Mouse (Mus musculus) lung, embryonic 14.5 days (tissue): ENCODE measurements around the gene Ctdnep1. TPM values are rescaled to one million over a fixed set of nuclear protein-coding genes. Genes with fewer than 3 reads are reported as not detected.

Source experiments
- ATAC-seq: fragments of 200-750 bp; cut with Nextera tagmentation; 2 replicates; pipeline ENCODE4 v1.8.0; 2017; ENCODE audit warnings: mild to moderate bottlenecking, moderate TSS enrichment, moderate library complexity; ENCODE audit not compliant: insufficient read depth
- DNase-seq: peaks from one replicate; pipeline ENCODE4 v3.0.0-alpha.2; 2015
- H3K27ac ChIP-seq: fragments of 300-500 bp; sonication (generic); 2 replicates; pipeline ENCODE4 v1.5.1; 2014; ENCODE audit warnings: low read depth, mild to moderate bottlenecking, moderate library complexity
- H3K27me3 ChIP-seq: fragments of 300-500 bp; sonication (generic); 2 replicates; pipeline ENCODE4 v1.6.1; 2014; ENCODE audit warnings: low read length, control low read depth; ENCODE audit not compliant: insufficient read depth
- H3K36me3 ChIP-seq: fragments of 300-500 bp; sonication (generic); 2 replicates; pipeline ENCODE4 v1.6.1; 2014; ENCODE audit warnings: control low read depth; ENCODE audit not compliant: insufficient read depth
- H3K4me1 ChIP-seq: fragments of 300-500 bp; sonication (generic); 2 replicates; pipeline ENCODE4 v1.6.1; 2014; ENCODE audit warnings: antibody characterized with exemption, control low read depth; ENCODE audit not compliant: insufficient read depth
- H3K4me2 ChIP-seq: fragments of 300-500 bp; sonication (generic); 2 replicates; pipeline ENCODE4 v1.6.1; 2014; ENCODE audit warnings: mild to moderate bottlenecking
- H3K4me3 ChIP-seq: fragments of 300-500 bp; sonication (generic); 2 replicates; pipeline ENCODE4 v1.5.1; 2014; ENCODE audit warnings: low read depth, low read length
- H3K9ac ChIP-seq: fragments of 300-500 bp; sonication (generic); 2 replicates; pipeline ENCODE4 v1.6.1; 2014
- H3K9me3 ChIP-seq: fragments of 300-500 bp; sonication (generic); 2 replicates; pipeline ENCODE4 v1.6.1; 2016; ENCODE audit warnings: low read depth, low read length, control low read depth
- CTCF ChIP-seq: IDR thresholded peaks from 2 replicates; pipeline ENCODE4 v1.5.1; 2016; ENCODE audit warnings: antibody characterized with exemption, low read depth
- WGBS: fragments of 180-500 bp; shearing (Covaris S2); extraction: QIAGEN DNeasy Blood & Tissue Kit; methylation state at CpG from one replicate; pipeline ENCODE4 v1.1.7; 2014; 5-methylcytosine and 5-hydroxymethylcytosine counted together
- polyA plus RNA-seq: library from polyadenylated mRNA; unstranded; fragments of >200 nt; fragmentation: Nextera tagmentation; extraction: Ambion mirVana; gene quantifications from 2 replicates; pipeline ENCODE4 v1.2.1, GENCODE M21; 2014

Ctdnep1 gene
- polyA plus RNA-seq = 25.4 and 28.3 TPM in 2 replicates

DNA sequence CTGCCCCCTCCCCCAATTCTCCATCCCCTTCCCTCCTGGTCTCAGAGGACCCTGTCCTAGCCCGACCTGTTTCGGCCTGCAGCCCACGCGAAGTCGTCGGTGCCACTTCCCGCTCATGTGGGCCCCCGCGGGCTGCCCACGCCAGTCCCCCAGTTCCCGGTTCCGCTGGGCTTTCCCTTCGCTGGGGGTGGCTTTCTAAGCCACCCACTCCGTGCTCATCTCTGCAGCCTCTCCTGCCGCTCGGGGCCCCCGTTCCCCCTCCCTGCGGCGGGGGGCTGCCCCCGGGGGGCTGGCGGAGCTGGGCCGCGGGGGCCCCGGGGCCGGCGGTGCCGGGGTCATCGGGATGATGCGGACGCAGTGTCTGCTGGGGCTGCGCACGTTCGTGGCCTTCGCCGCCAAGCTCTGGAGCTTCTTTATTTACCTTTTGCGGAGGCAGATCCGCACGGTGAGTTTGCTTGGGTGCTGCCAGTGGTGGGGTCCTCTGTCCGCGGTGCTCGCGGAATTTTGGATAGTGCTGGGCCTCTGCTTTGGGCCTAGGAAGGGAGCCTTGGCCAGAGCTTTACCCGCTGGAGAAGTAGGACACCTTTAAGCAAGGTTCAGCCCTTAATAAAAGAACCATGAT, at the start of gene Ctdnep1:
Gene Ctdnep1, plus strand, starts transcription at position 16 of the 622 bp plus-strand sequence.
- Histone ChIP-seq H3K9me3 (no peaks in the 10 kb centered on the region), H3K4me1 (peaks cover 11% of the 10 kb centered on the region; the same call in 1 of the 2 replicates), H3K9ac (peak within 1 kb of the TSS; percentile 98), H3K4me2 (peak within 1 kb of the TSS; percentile 67), H3K27me3 (no peaks in the 10 kb centered on the region), H3K36me3 (peaks cover 45% of the 10 kb centered on the region), H3K27ac (peak within 1 kb of the TSS; percentile 98), H3K4me3 (peak within 1 kb of the TSS; percentile 100)
- WGBS = under 1% methylated on average over 43 of the region's 43 CpGs
- no peak for TF ChIP-seq CTCF
- peak; percentile 42 for DNase-seq
- ATAC-seq = peak; percentile 36; the same call in 1 of the 2 replicates

DNA sequence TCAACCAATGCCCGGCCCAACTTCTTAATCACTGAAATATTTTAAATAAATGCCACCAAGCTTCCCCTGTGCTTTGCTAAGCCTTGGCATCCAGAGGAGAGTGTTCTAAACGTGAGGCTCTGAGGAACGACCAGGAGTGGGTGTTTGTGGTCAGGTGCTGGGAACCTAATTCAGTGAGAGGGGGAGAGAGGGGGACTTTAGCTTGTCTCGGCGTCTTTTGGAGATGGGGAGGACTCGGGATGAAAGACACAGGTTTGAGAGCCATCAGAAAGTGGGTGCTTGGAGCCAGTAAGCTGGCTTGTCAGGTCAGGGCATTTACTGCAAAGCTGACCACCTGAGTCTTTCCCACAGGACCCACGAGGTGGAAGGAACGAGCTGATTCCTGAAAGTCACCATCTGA, 49.2 kb upstream of the Ctdnep1 start:
- Histone ChIP-seq H3K9ac (no peak overlapping the region), H3K27ac (no peak overlapping the region), H3K27me3 (peaks cover 20% of the 10 kb centered on the region), H3K4me3 (no peak overlapping the region), H3K36me3 (no peaks in the 10 kb centered on the region), H3K9me3 (no peaks in the 10 kb centered on the region), H3K4me1 (peaks cover 6% of the 10 kb centered on the region; the same call in 1 of the 2 replicates), H3K4me2 (no peak overlapping the region)
- DNase-seq (no peak), ATAC-seq (no peak)
- no peak for TF ChIP-seq CTCF
- 64% methylated on average over 8 of the region's 8 CpGs for WGBS

DNA sequence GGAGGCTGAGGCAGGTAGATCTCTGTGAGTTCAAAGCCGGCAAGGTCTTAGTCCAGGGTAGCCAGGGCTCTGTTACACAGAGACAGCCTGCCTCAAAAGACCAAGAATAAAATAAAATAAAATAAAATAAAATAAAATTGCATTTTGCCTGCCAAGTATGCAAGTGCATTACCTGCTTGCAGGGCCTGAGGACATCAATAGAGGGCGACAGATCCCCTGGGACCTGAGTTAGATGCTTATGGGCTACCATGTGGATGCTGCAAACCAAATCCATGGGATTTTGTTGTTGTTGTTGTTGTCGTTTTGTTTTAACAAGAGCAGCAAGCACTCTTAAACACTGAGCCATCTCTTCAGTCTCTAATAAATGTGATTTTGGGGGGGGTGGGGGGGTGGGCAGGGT, 48.7 kb upstream of the Ctdnep1 start:
- WGBS = 39% methylated on average over 3 of the region's 3 CpGs
- DNase-seq (no peak), ATAC-seq (no peak)
- peak; percentile 40 for TF ChIP-seq CTCF
- Histone ChIP-seq H3K9me3 (no peaks in the 10 kb centered on the region), H3K9ac (no peak overlapping the region), H3K4me1 (peaks cover 6% of the 10 kb centered on the region; the same call in 1 of the 2 replicates), H3K4me2 (no peak overlapping the region), H3K4me3 (no peak overlapping the region), H3K27ac (no peak overlapping the region), H3K36me3 (no peaks in the 10 kb centered on the region), H3K27me3 (peaks cover 20% of the 10 kb centered on the region)

DNA sequence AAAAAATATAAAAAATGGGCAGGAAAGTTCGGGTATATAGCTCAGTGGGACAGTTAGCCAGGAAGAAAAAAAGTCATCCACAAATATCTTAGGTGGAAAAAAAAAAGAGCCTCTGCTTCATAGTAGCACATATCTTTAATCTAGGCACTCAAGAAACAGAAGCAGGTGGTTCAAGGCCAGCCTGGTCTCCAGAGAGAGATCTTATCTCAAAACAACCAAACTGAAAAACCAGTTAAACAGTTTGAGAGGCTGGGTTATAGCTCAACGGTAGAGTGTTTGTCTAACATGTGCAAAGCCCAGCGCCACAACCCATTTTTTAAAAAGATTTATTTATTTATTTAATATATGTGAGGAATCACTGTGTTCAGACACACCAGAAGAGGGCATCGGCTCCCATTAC, 47.9 kb upstream of the Ctdnep1 start:
- H3K9ac ChIP-seq = no peak overlapping the region
- DNase-seq = no peak
- 50% methylated on average over 4 of the region's 4 CpGs for WGBS
- H3K4me3 ChIP-seq = no peak overlapping the region
- TF ChIP-seq CTCF = no peak
- no peak for ATAC-seq
- H3K4me2 ChIP-seq = no peak overlapping the region
- no peaks in the 10 kb centered on the region for H3K9me3 ChIP-seq
- H3K4me1 ChIP-seq = peaks cover 6% of the 10 kb centered on the region; the same call in 1 of the 2 replicates
- no peak overlapping the region for H3K27ac ChIP-seq
- no peaks in the 10 kb centered on the region for H3K36me3 ChIP-seq
- peaks cover 23% of the 10 kb centered on the region for H3K27me3 ChIP-seq

DNA sequence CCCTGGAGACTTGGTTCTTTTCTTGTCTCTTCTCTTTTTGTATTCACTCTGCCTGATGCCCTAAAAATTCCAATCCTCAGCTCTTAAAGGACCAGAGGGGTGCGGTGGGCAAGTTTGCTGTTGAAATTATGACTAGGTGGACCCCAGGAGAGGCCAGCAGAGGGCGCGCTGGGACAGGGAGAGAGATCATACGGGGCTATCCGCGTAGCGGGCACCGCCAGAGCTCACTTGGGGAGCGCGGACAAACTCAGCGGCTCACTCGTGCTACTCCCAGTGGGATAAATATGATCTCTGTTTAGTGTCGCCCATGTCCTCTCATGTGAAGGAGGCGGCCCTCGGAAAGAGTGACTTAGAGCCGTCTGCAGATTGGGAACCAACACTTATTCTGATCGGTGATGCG, 46.8 kb upstream of the Ctdnep1 start:
- peak overlapping the region; percentile 20 for H3K4me3 ChIP-seq
- H3K4me1 ChIP-seq = peaks cover 6% of the 10 kb centered on the region; the same call in 1 of the 2 replicates
- WGBS = 1% methylated on average over 18 of the region's 18 CpGs
- peaks cover 28% of the 10 kb centered on the region for H3K27me3 ChIP-seq
- DNase-seq (peak; percentile 97), ATAC-seq (peak; percentile 63)
- no peak overlapping the region for H3K9ac ChIP-seq
- TF ChIP-seq CTCF = peak; percentile 95
- no peak overlapping the region for H3K27ac ChIP-seq
- no peaks in the 10 kb centered on the region for H3K36me3 ChIP-seq
- no peaks in the 10 kb centered on the region for H3K9me3 ChIP-seq
- H3K4me2 ChIP-seq = peak overlapping the region; percentile 57

GRCm38 (mm10) chr11:69934681-69935080, 46.3 kb upstream of the Ctdnep1 start:
- TF ChIP-seq CTCF = no peak
- H3K4me1 ChIP-seq = peaks cover 6% of the 10 kb centered on the region; the same call in 1 of the 2 replicates
- H3K9me3 ChIP-seq = no peaks in the 10 kb centered on the region
- H3K4me3 ChIP-seq = peak overlapping the region; percentile 54; the same call in 1 of the 2 replicates
- 12% methylated on average over 6 of the region's 6 CpGs for WGBS
- H3K27me3 ChIP-seq = peaks cover 28% of the 10 kb centered on the region
- no peak for DNase-seq
- no peaks in the 10 kb centered on the region for H3K36me3 ChIP-seq
- no peak overlapping the region for H3K27ac ChIP-seq
- H3K4me2 ChIP-seq = peak overlapping the region; percentile 99
- no peak overlapping the region for H3K9ac ChIP-seq
- ATAC-seq = no peak

- peak; percentile 88 for DNase-seq
- peak within 1 kb of the TSS; percentile 24; the same call in 1 of the 2 replicates for H3K27ac ChIP-seq
- no peaks in the 10 kb centered on the region for H3K9me3 ChIP-seq
- peak; percentile 79 for ATAC-seq
- 2% methylated on average over 35 of the region's 62 CpGs for WGBS
- peak within 1 kb of the TSS; percentile 54 for H3K4me3 ChIP-seq
- H3K4me2 ChIP-seq = peak within 1 kb of the TSS; percentile 99
- H3K9ac ChIP-seq = peak within 1 kb of the TSS; percentile 58
- no peak for TF ChIP-seq CTCF
- peaks cover 28% of the 10 kb centered on the region for H3K27me3 ChIP-seq
- H3K36me3 ChIP-seq = no peaks in the 10 kb centered on the region
- H3K4me1 ChIP-seq = peaks cover 6% of the 10 kb centered on the region; the same call in 1 of the 2 replicates
These were observed 45.6 kb upstream of the Ctdnep1 start, which contains the start of gene Ybx2 for GRCm38 (mm10) chr11:69935137-69935879. TSS of gene Ybx2 (plus strand) at chr11:69935796.
